Mouse (Mus musculus) liver, postnatal 0 days (tissue): ENCODE measurements around the gene Igf1. TPM values are rescaled to one million over a fixed set of nuclear protein-coding genes. Genes with fewer than 3 reads are reported as not detected.
A peak's percentile ranks its signal among the peaks of the same experiment; 100 is the strongest.

Experiments used
- ATAC-seq: fragments of 200-750 bp; cut with Nextera tagmentation; 2 replicates; pipeline ENCODE4 v1.8.0; 2017; ENCODE audit warnings: mild to moderate bottlenecking, moderate library complexity
- DNase-seq: peaks from one replicate; pipeline ENCODE4 v3.0.0-alpha.2; 2016
- H3K27ac ChIP-seq: fragments of 300-500 bp; sonication (generic); 2 replicates; pipeline ENCODE4 v1.5.1; 2014; ENCODE audit warnings: antibody characterized with exemption, moderate library complexity, mild to moderate bottlenecking, low read depth
- H3K27me3 ChIP-seq: fragments of 300-500 bp; sonication (generic); 2 replicates; pipeline ENCODE4 v1.6.1; 2014; ENCODE audit warnings: low read length, control low read depth, mixed read lengths; ENCODE audit not compliant: insufficient read depth
- H3K36me3 ChIP-seq: fragments of 300-500 bp; sonication (generic); replicated peaks from 2 replicates; pipeline ENCODE4 v1.6.1; 2014; ENCODE audit warnings: mild to moderate bottlenecking, control low read depth, low read length, moderate library complexity, mixed read lengths; ENCODE audit not compliant: insufficient read depth
- H3K4me1 ChIP-seq: fragments of 300-500 bp; sonication (generic); 2 replicates; pipeline ENCODE4 v1.6.1; 2014; ENCODE audit warnings: antibody characterized with exemption, mild to moderate bottlenecking, control low read depth; ENCODE audit not compliant: insufficient read depth
- H3K4me2 ChIP-seq: fragments of 300-500 bp; sonication (generic); 2 replicates; pipeline ENCODE4 v1.6.1; 2014; ENCODE audit warnings: low read depth, mild to moderate bottlenecking, low read length, moderate library complexity, mixed read lengths
- H3K4me3 ChIP-seq: fragments of 300-500 bp; sonication (generic); 2 replicates; pipeline ENCODE4 v1.5.1; 2014; ENCODE audit warnings: low read depth, low read length
- H3K9ac ChIP-seq: fragments of 300-500 bp; sonication (generic); replicated peaks from 2 replicates; pipeline ENCODE4 v1.6.1; 2014; ENCODE audit warnings: mild to moderate bottlenecking, moderate library complexity
- H3K9me3 ChIP-seq: fragments of 300-500 bp; sonication (generic); 2 replicates; pipeline ENCODE4 v1.6.1; 2016; ENCODE audit warnings: mild to moderate bottlenecking, control low read depth, low read length, mixed read lengths
- CTCF ChIP-seq: sonication (generic); IDR thresholded peaks from 2 replicates; pipeline ENCODE4 v1.5.1; 2016; ENCODE audit warnings: antibody characterized with exemption, low read depth
- EP300 ChIP-seq: IDR thresholded peaks from 2 replicates; pipeline ENCODE4 v1.6.1; 2016; ENCODE audit warnings: antibody characterized with exemption, low read depth, mild to moderate bottlenecking
- WGBS: fragments of 180-500 bp; shearing (Covaris S2); extraction: QIAGEN DNeasy Blood & Tissue Kit; methylation state at CpG from one replicate; pipeline ENCODE4 v1.1.7; 2014; ENCODE audit not compliant: insufficient replicate concordance; 5-methylcytosine and 5-hydroxymethylcytosine counted together
- polyA plus RNA-seq: library from polyadenylated mRNA; unstranded; fragments of >200 nt; fragmentation: Nextera tagmentation; extraction: Ambion mirVana; gene quantifications from 2 replicates; pipeline ENCODE4 v1.2.1, GENCODE M21; 2015

Igf1 gene
- polyA plus RNA-seq, 1 experiment from 2014 or later = 34.1 TPM

GRCm38 (mm10) chr10:87859453-87859852 is 1.4 kb downstream of the Igf1 start:
- H3K27ac ChIP-seq = peak overlapping the region; percentile 66; the same call in 1 of the 2 replicates
- peak overlapping the region; percentile 46 for H3K9ac ChIP-seq
- no peak for ATAC-seq
- H3K4me3 ChIP-seq = peak overlapping the region; percentile 42
- no peaks in the 10 kb centered on the region for H3K9me3 ChIP-seq
- H3K27me3 ChIP-seq = no peaks in the 10 kb centered on the region
- 9% methylated on average over 10 of the region's 10 CpGs for whole genome bisulfite sequencing
- H3K36me3 ChIP-seq = no peaks in the 10 kb centered on the region
- no peak for TF ChIP-seq EP300
- TF ChIP-seq CTCF = no peak
- DNase-seq = no peak
- peaks cover 10% of the 10 kb centered on the region for H3K4me1 ChIP-seq
- peak overlapping the region; percentile 51 for H3K4me2 ChIP-seq

GRCm38 (mm10) chr10:87860181-87861103 is 2.4 kb downstream of the Igf1 start:
- Histone ChIP-seq H3K9me3 (no peaks in the 10 kb centered on the region), H3K4me2 (peak overlapping the region; percentile 51), H3K27me3 (no peaks in the 10 kb centered on the region), H3K9ac (peak overlapping the region; percentile 19), H3K4me3 (peak overlapping the region; percentile 42), H3K4me1 (peaks cover 10% of the 10 kb centered on the region), H3K36me3 (no peaks in the 10 kb centered on the region), H3K27ac (peak overlapping the region; percentile 66; the same call in 1 of the 2 replicates)
- ATAC-seq (no peak), DNase-seq (peak; percentile 34)
- WGBS = 7% methylated on average over 30 of the region's 30 CpGs
- TF ChIP-seq CTCF (no peak), EP300 (no peak)

- TF ChIP-seq EP300 (no peak), CTCF (no peak)
- Histone ChIP-seq H3K4me3 (peak overlapping the region; percentile 42), H3K9ac (no peak overlapping the region), H3K36me3 (no peaks in the 10 kb centered on the region), H3K27ac (no peak overlapping the region), H3K4me2 (peak overlapping the region; percentile 51), H3K27me3 (no peaks in the 10 kb centered on the region), H3K9me3 (no peaks in the 10 kb centered on the region), H3K4me1 (peaks cover 10% of the 10 kb centered on the region)
- no peak for DNase-seq
- 64% methylated on average over 6 of the region's 6 CpGs for WGBS
- no peak for ATAC-seq
Observed at GRCm38 (mm10) chr10:87861104-87861455, 3.0 kb downstream of the Igf1 start.

- Histone ChIP-seq H3K4me2 (no peak overlapping the region), H3K4me1 (peaks cover 7% of the 10 kb centered on the region), H3K27me3 (no peaks in the 10 kb centered on the region), H3K27ac (no peak overlapping the region), H3K9me3 (no peaks in the 10 kb centered on the region), H3K4me3 (no peak overlapping the region), H3K36me3 (no peaks in the 10 kb centered on the region), H3K9ac (no peak overlapping the region)
- TF ChIP-seq CTCF (no peak), EP300 (no peak)
- DNase-seq (no peak), ATAC-seq (no peak)
- WGBS = 61% methylated on average over 7 of the region's 7 CpGs
Observed at GRCm38 (mm10) chr10:87862899-87863298, 4.8 kb downstream of the Igf1 start.

- no peak overlapping the region for H3K4me2 ChIP-seq
- no peaks in the 10 kb centered on the region for H3K36me3 ChIP-seq
- no peak overlapping the region for H3K27ac ChIP-seq
- peaks cover 3% of the 10 kb centered on the region for H3K4me1 ChIP-seq
- H3K4me3 ChIP-seq = no peak overlapping the region
- H3K9me3 ChIP-seq = no peaks in the 10 kb centered on the region
- no peaks in the 10 kb centered on the region for H3K27me3 ChIP-seq
- DNase-seq = no peak
- H3K9ac ChIP-seq = no peak overlapping the region
- ATAC-seq = no peak
- WGBS = 55% methylated on average over 4 of the region's 4 CpGs
- no peak for TF ChIP-seq EP300
- no peak for TF ChIP-seq CTCF
Observed at GRCm38 (mm10) chr10:87863326-87863725, 5.3 kb downstream of the Igf1 start.

- H3K4me2 ChIP-seq = no peak overlapping the region
- WGBS = 90% methylated on average over 9 of the region's 9 CpGs
- no peak overlapping the region for H3K4me3 ChIP-seq
- TF ChIP-seq CTCF = no peak
- TF ChIP-seq EP300 = no peak
- DNase-seq (no peak), ATAC-seq (no peak)
- H3K27ac ChIP-seq = no peak overlapping the region
- no peaks in the 10 kb centered on the region for H3K9me3 ChIP-seq
- 0 out of 2 replicates have a peak, but pooled peaks cover 2% of the 10 kb centered on the region for H3K36me3 ChIP-seq
- H3K27me3 ChIP-seq = no peaks in the 10 kb centered on the region
- H3K4me1 ChIP-seq = no peaks in the 10 kb centered on the region
- H3K9ac ChIP-seq = no peak overlapping the region
Observed at GRCm38 (mm10) chr10:87865712-87866111, 7.6 kb downstream of the Igf1 start.
